Mouse (Mus musculus): Measurements from ENCODE around the gene Tgfbr3.

Gene Tgfbr3

GRCm38 (mm10) chr5:107079920-107080319 lies 209.5 kb downstream of the Tgfbr3 start:
- DNase-seq (ENCODE audit: low spot score in 2 of 2) = no peak

GRCm38 (mm10) chr5:107079146-107079638 lies 210.2 kb downstream of the Tgfbr3 start:
- DNase-seq (ENCODE audit: low spot score in 2 of 2) = peak in 1 of 2 experiments; percentile 46

GRCm38 (mm10) chr5:107078361-107078760 lies 211.1 kb downstream of the Tgfbr3 start:
- no peak for DNase-seq (ENCODE audit: low spot score in 2 of 2)

GRCm38 (mm10) chr5:107077900-107078299 lies 211.5 kb downstream of the Tgfbr3 start:
- no peak for DNase-seq (ENCODE audit: low spot score in 2 of 2)

GRCm38 (mm10) chr5:107074980-107075583 lies 214.3 kb downstream of the Tgfbr3 start:
- DNase-seq (ENCODE audit: low spot score in 2 of 2) = no peak

GRCm38 (mm10) chr5:107074350-107074749 lies 215.1 kb downstream of the Tgfbr3 start:
- DNase-seq (ENCODE audit: low spot score in 2 of 2) = no peak

GRCm38 (mm10) chr5:107073536-107073935 lies 215.9 kb downstream of the Tgfbr3 start:
- no peak for DNase-seq (ENCODE audit: low spot score in 2 of 2)

GRCm38 (mm10) chr5:107068146-107068545 lies 221.3 kb downstream of the Tgfbr3 start:
- no peak for DNase-seq (ENCODE audit: low spot score in 2 of 2)

- no peak for DNase-seq (ENCODE audit: low spot score in 2 of 2)
These were observed 221.9 kb downstream of the Tgfbr3 start for GRCm38 (mm10) chr5:107067531-107067930.

GRCm38 (mm10) chr5:107064922-107065321 lies 224.5 kb downstream of the Tgfbr3 start:
- no peak for DNase-seq (ENCODE audit: low spot score in 2 of 2)

- no peak for DNase-seq (ENCODE audit: low spot score in 2 of 2)
These were observed 227.1 kb downstream of the Tgfbr3 start for GRCm38 (mm10) chr5:107062229-107062852.

- DNase-seq (ENCODE audit: low spot score in 2 of 2) = no peak
These were observed 229.9 kb downstream of the Tgfbr3 start for GRCm38 (mm10) chr5:107059514-107059913.

- DNase-seq (ENCODE audit: low spot score in 2 of 2) = no peak
These were observed 230.8 kb downstream of the Tgfbr3 start for GRCm38 (mm10) chr5:107058642-107059041.

Data from frontal cortex, postnatal 10 days (tissue).